Mouse (Mus musculus): ENCODE data around the gene Sept9.

- no peak for TF ChIP-seq GATA1 (IDR thresholded peaks at IDR 0.05; ENCODE audit: low read length)
- no peak for TF ChIP-seq TAL1 (IDR thresholded peaks at IDR 0.05; ENCODE audit: low read length)
Measured at GRCm38 (mm10) chr11:117403073-117403472, 203.6 kb downstream of the Sept9 start.
